Mouse (Mus musculus): ENCODE data around the gene Hba-a2. TPM values are rescaled to one million over a fixed set of nuclear protein-coding genes. Genes with fewer than 3 reads are reported as not detected.
"Not testable (repeated sequence)": the region's sequence is repeated elsewhere in the genome, so short reads cannot be mapped to it uniquely, and the experiment has no call there.

The Hba-a2 gene
- polyA plus RNA-seq (2015; fragmentation: Nextera tagmentation; extraction: Ambion mirVana) = 10,966 and 11,197 TPM in 2 replicates

GRCm38 (mm10) chr11:32296203-32296602 is at the start of gene Hba-a2:
Hba-a2 (plus strand) TSS chr11:32296489.
- ATAC-seq = peak; percentile 76
- H3K4me1 ChIP-seq (replicated peaks); H3K36me3 ChIP-seq; H3K27me3 ChIP-seq (replicated peaks); H3K27ac ChIP-seq; H3K9ac ChIP-seq; H3K4me3 ChIP-seq (replicated peaks); H3K9me3 ChIP-seq; H3K4me2 ChIP-seq (replicated peaks): not testable (repeated sequence)
- WGBS = no CpG with 5 or more reads among the region's 4 CpGs

GRCm38 (mm10) chr11:32247068-32247467 is 49.2 kb upstream of the Hba-a2 start:
- no peaks in the 10 kb centered on the region for H3K9me3 ChIP-seq
- no peaks in the 10 kb centered on the region for H3K27me3 ChIP-seq (replicated peaks)
- H3K27ac ChIP-seq = no peak overlapping the region
- H3K4me2 ChIP-seq (replicated peaks) = no peak overlapping the region
- H3K36me3 ChIP-seq = peaks cover 17% of the 10 kb centered on the region
- no peaks in the 10 kb centered on the region for H3K4me1 ChIP-seq (replicated peaks)
- H3K4me3 ChIP-seq (replicated peaks) = no peak overlapping the region
- no peak for ATAC-seq
- H3K9ac ChIP-seq = no peak overlapping the region

GRCm38 (mm10) chr11:32248350-32248749 is 47.9 kb upstream of the Hba-a2 start:
- Histone ChIP-seq H3K4me1 (replicated peaks) (no peaks in the 10 kb centered on the region), H3K36me3 (peaks cover 21% of the 10 kb centered on the region), H3K4me2 (replicated peaks) (no peak overlapping the region), H3K27ac (no peak overlapping the region), H3K9ac (no peak overlapping the region), H3K9me3 (no peaks in the 10 kb centered on the region), H3K27me3 (replicated peaks) (no peaks in the 10 kb centered on the region), H3K4me3 (replicated peaks) (no peak overlapping the region)
- WGBS = 84% methylated on average over 3 of the region's 3 CpGs
- ATAC-seq = no peak

- Histone ChIP-seq H3K4me2 (replicated peaks) (no peak overlapping the region), H3K27ac (no peak overlapping the region), H3K27me3 (replicated peaks) (no peaks in the 10 kb centered on the region), H3K4me1 (replicated peaks) (no peaks in the 10 kb centered on the region), H3K9me3 (no peaks in the 10 kb centered on the region), H3K9ac (no peak overlapping the region), H3K36me3 (peaks cover 27% of the 10 kb centered on the region), H3K4me3 (replicated peaks) (no peak overlapping the region)
- 85% methylated on average over 8 of the region's 8 CpGs for WGBS
- peak; percentile 91 for ATAC-seq
Measured at GRCm38 (mm10) chr11:32250880-32251763, 45.2 kb upstream of the Hba-a2 start.

- ATAC-seq = no peak
- no peak overlapping the region for H3K9ac ChIP-seq
- H3K4me3 ChIP-seq (replicated peaks) = no peak overlapping the region
- H3K4me2 ChIP-seq (replicated peaks) = no peak overlapping the region
- peaks cover 21% of the 10 kb centered on the region for H3K36me3 ChIP-seq
- no peaks in the 10 kb centered on the region for H3K9me3 ChIP-seq
- no peaks in the 10 kb centered on the region for H3K27me3 ChIP-seq (replicated peaks)
- 97% methylated on average over 1 of the region's 1 CpGs for WGBS
- no peaks in the 10 kb centered on the region for H3K4me1 ChIP-seq (replicated peaks)
- H3K27ac ChIP-seq = no peak overlapping the region
Measured at GRCm38 (mm10) chr11:32253121-32253520, 43.2 kb upstream of the Hba-a2 start.

GRCm38 (mm10) chr11:32256146-32256545 is 40.1 kb upstream of the Hba-a2 start:
- no peak overlapping the region for H3K4me2 ChIP-seq (replicated peaks)
- H3K9me3 ChIP-seq = no peaks in the 10 kb centered on the region
- no peaks in the 10 kb centered on the region for H3K27me3 ChIP-seq (replicated peaks)
- H3K27ac ChIP-seq = no peak overlapping the region
- WGBS = 95% methylated on average over 1 of the region's 1 CpGs
- ATAC-seq = peak; percentile 83; the same call in 1 of the 2 replicates
- H3K4me3 ChIP-seq (replicated peaks) = no peak overlapping the region
- H3K9ac ChIP-seq = no peak overlapping the region
- H3K4me1 ChIP-seq (replicated peaks) = no peaks in the 10 kb centered on the region
- H3K36me3 ChIP-seq = peaks cover 10% of the 10 kb centered on the region

GRCm38 (mm10) chr11:32256566-32256965 is 39.7 kb upstream of the Hba-a2 start:
- Histone ChIP-seq H3K4me2 (replicated peaks) (no peak overlapping the region), H3K9me3 (no peaks in the 10 kb centered on the region), H3K27ac (no peak overlapping the region), H3K27me3 (replicated peaks) (no peaks in the 10 kb centered on the region), H3K4me1 (replicated peaks) (no peaks in the 10 kb centered on the region), H3K36me3 (peaks cover 10% of the 10 kb centered on the region), H3K4me3 (replicated peaks) (no peak overlapping the region), H3K9ac (no peak overlapping the region)
- 90% methylated on average over 3 of the region's 3 CpGs for WGBS
- ATAC-seq = no peak

GRCm38 (mm10) chr11:32262674-32263415 is 33.4 kb upstream of the Hba-a2 start:
- 69% methylated on average over 10 of the region's 10 CpGs for WGBS
- H3K4me1 ChIP-seq (replicated peaks) = 0 out of 2 replicates have a peak, but pooled peaks cover under 1% of the 10 kb centered on the region
- H3K9me3 ChIP-seq = no peaks in the 10 kb centered on the region
- H3K4me3 ChIP-seq (replicated peaks) = no peak overlapping the region
- ATAC-seq = no peak
- no peak overlapping the region for H3K9ac ChIP-seq
- H3K27ac ChIP-seq = no peak overlapping the region
- no peaks in the 10 kb centered on the region for H3K27me3 ChIP-seq (replicated peaks)
- no peaks in the 10 kb centered on the region for H3K36me3 ChIP-seq
- no peak overlapping the region for H3K4me2 ChIP-seq (replicated peaks)

- ATAC-seq = no peak
- H3K27me3 ChIP-seq (replicated peaks) = no peaks in the 10 kb centered on the region
- H3K27ac ChIP-seq = no peak overlapping the region
- 0 out of 2 replicates have a peak, but pooled peaks cover 3% of the 10 kb centered on the region for H3K4me1 ChIP-seq (replicated peaks)
- no peak overlapping the region for H3K4me3 ChIP-seq (replicated peaks)
- no peaks in the 10 kb centered on the region for H3K9me3 ChIP-seq
- 92% methylated on average over 3 of the region's 3 CpGs for WGBS
- H3K9ac ChIP-seq = no peak overlapping the region
- no peaks in the 10 kb centered on the region for H3K36me3 ChIP-seq
- no peak overlapping the region for H3K4me2 ChIP-seq (replicated peaks)
Measured at GRCm38 (mm10) chr11:32265117-32265738, 31.1 kb upstream of the Hba-a2 start.

GRCm38 (mm10) chr11:32266194-32266593 is 30.1 kb upstream of the Hba-a2 start:
- WGBS = 95% methylated on average over 6 of the region's 6 CpGs
- Histone ChIP-seq H3K27ac (no peak overlapping the region), H3K9ac (no peak overlapping the region), H3K27me3 (replicated peaks) (no peaks in the 10 kb centered on the region), H3K4me3 (replicated peaks) (no peak overlapping the region), H3K9me3 (no peaks in the 10 kb centered on the region), H3K4me1 (replicated peaks) (0 out of 2 replicates have a peak, but pooled peaks cover 3% of the 10 kb centered on the region), H3K36me3 (no peaks in the 10 kb centered on the region), H3K4me2 (replicated peaks) (no peak overlapping the region)
- no peak for ATAC-seq

- Histone ChIP-seq H3K36me3 (no peaks in the 10 kb centered on the region), H3K9me3 (no peaks in the 10 kb centered on the region), H3K4me2 (replicated peaks) (peak overlapping the region; percentile 66), H3K4me1 (replicated peaks) (0 out of 2 replicates have a peak, but pooled peaks cover 3% of the 10 kb centered on the region), H3K9ac (peak overlapping the region; percentile 96), H3K27ac (peak overlapping the region; percentile 93), H3K4me3 (replicated peaks) (peak overlapping the region; percentile 78), H3K27me3 (replicated peaks) (no peaks in the 10 kb centered on the region)
- WGBS = 20% methylated on average over 6 of the region's 6 CpGs
- ATAC-seq = no peak
Measured at GRCm38 (mm10) chr11:32266776-32267175, 29.5 kb upstream of the Hba-a2 start.

Measured in intestine, embryonic 15.5 days (tissue).